Mouse (Mus musculus) erythroblast, embryonic 14.5 days (primary cell): ENCODE results near the gene Col11a1.

Source experiments
- GATA1 ChIP-seq: IDR thresholded peaks from 2 replicates; pipeline ENCODE4 v1.6.1; 2012; ENCODE audit warnings: low read length, inconsistent platforms, mixed read lengths
- TAL1 ChIP-seq: IDR thresholded peaks from 3 replicates; pipeline ENCODE4 v1.6.1; 2012; ENCODE audit warnings: low read length, inconsistent platforms, mixed read lengths

- TF ChIP-seq TAL1 (no peak), GATA1 (no peak)
Measured at GRCm38 (mm10) chr3:114031351-114032213, 1.2 kb downstream of the Col11a1 start.
